Mouse (Mus musculus) G1E (cell line): Measurements from ENCODE around the gene Hps1.

Experiments
- CTCF ChIP-seq: IDR thresholded peaks from 2 replicates; pipeline ENCODE4 v1.5.1; 2012; ENCODE audit warnings: low read depth, low read length, inconsistent platforms, mixed read lengths
- GATA1 ChIP-seq: IDR thresholded peaks from 2 replicates; pipeline ENCODE4 v1.6.1; 2012; ENCODE audit warnings: borderline replicate concordance, low read length, inconsistent platforms, mixed read lengths
- TAL1 ChIP-seq: conservative IDR thresholded peaks from 2 replicates; pipeline ENCODE4 v1.6.1; 2012; ENCODE audit warnings: low read depth, low read length, inconsistent platforms, mixed read lengths

DNA sequence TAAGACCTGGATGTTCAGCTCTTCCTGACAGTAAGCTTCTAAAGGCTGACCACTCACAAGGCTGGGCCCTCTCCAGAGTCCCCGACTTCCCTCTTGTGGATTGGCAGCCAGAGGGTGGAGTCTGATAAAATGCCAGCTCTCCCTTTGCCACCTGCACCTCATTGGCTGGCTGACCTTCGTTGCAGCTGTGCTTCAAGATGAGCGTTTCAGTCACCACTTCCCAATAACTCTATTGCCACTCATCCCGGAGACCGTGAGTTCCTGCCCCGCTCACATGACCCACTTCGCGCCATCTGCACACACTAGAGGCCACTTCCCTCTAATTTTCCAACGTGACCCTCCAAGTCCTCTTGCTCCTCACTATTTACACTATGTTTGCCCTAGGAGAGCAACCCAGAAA lies 66.0 kb downstream of the Hps1 start:
- TF ChIP-seq CTCF (no peak), TAL1 (no peak), GATA1 (no peak)
